ENCODE assay signal across 24 mouse cellular contexts in genomic region chr2:85071921-85072320, GRCm38 (mm10). TPM values are rescaled to one million over a fixed set of nuclear protein-coding genes. Genes with fewer than 3 reads are reported as not detected.
DNase-seq lines count a peak whose midpoint lies in the region; ATAC-seq and TF ChIP-seq lines count a peak whose summit lies in the region.
"Had no signal": no experiment of that assay in that cellular context is flagged by ENCODE, and none has a peak within 500 bp of the region (broad histone marks: within the 10 kb centered on the region; RNA-seq: fewer than 3 reads in every experiment).

No protein-coding gene starts in this region.

- intact Hi-C loops in gastrocnemius, adult 2 months (cut with DNase I) = no loop called here
- intact Hi-C loops in gastrocnemius, postnatal 36 days (cut with DNase I) = no loop called here

- WGBS in intestine, postnatal 0 days = 53% methylated on average over 5 of the region's 5 CpGs
- WGBS in liver, embryonic 13.5 days (ENCODE audit: insufficient replicate concordance) = 74% methylated on average over 5 of the region's 5 CpGs
- 91% methylated on average over 5 of the region's 5 CpGs for WGBS in hindbrain, embryonic 10.5 days
- 95% methylated on average over 5 of the region's 5 CpGs for WGBS in midbrain, embryonic 14.5 days

- no peak overlapping the region for H3K27ac ChIP-seq in gastrocnemius, adult 2 months
- H3K27ac ChIP-seq in intestine, postnatal 0 days (ENCODE audit: low read depth, low read length) = peak overlapping the region; percentile 60
- no peak overlapping the region for H3K27ac ChIP-seq in liver, embryonic 13.5 days
- H3K27ac ChIP-seq in hindbrain, embryonic 10.5 days = no peak overlapping the region
- H3K27ac ChIP-seq in midbrain, embryonic 14.5 days (replicated peaks; ENCODE audit: low read depth, low read length) = no peak overlapping the region
- H3K27ac ChIP-seq: embryonic facial prominence, embryonic 12.5 days; kidney, postnatal 0 days; limb, embryonic 13.5 days; midbrain, embryonic 12.5 days had no signal

- no peak for ATAC-seq in intestine, postnatal 0 days
- ATAC-seq in liver, embryonic 13.5 days (ENCODE audit: low read depth) = peak; percentile 17; the same call in 1 of the 2 replicates
- ATAC-seq in midbrain, embryonic 14.5 days (ENCODE audit: low FRiP score, low TSS enrichment) = no peak
- ATAC-seq: hindbrain, embryonic 16.5 days had no signal

- DNase-seq in gastrocnemius, adult 2 months = peak; percentile 45
- no peak for DNase-seq in gastrocnemius, postnatal 36 days
- peak; percentile 93 for DNase-seq in kidney, adult 9 months
- no peak for DNase-seq in kidney, postnatal 4 days
- no peak for DNase-seq in liver, embryonic 13.5 days
- DNase-seq in hindbrain, embryonic 10.5 days (ENCODE audit: low spot score) = no peak
- no peak for DNase-seq in midbrain, embryonic 14.5 days
- DNase-seq: adrenal gland, postnatal 36 days; cerebellum, adult 11 months; cerebellum, postnatal 14 days; lung, adult 18-20 months; lung, postnatal 14 days; thymus, adult 18-20 months; thymus, postnatal 4 days had no signal

- no peaks in the 10 kb centered on the region for H3K27me3 ChIP-seq in intestine, postnatal 0 days (replicated peaks; ENCODE audit: control insufficient read depth, insufficient read depth, low read length)
- H3K27me3 ChIP-seq in liver, embryonic 13.5 days = no peaks in the 10 kb centered on the region
- H3K27me3 ChIP-seq in hindbrain, embryonic 10.5 days (ENCODE audit: insufficient read depth, poor library complexity, severe bottlenecking) = no peaks in the 10 kb centered on the region
- no peaks in the 10 kb centered on the region for H3K27me3 ChIP-seq in midbrain, embryonic 14.5 days (ENCODE audit: control insufficient read depth, insufficient read depth, low read length)
- H3K27me3 ChIP-seq: embryonic facial prominence, embryonic 12.5 days; limb, embryonic 13.5 days; midbrain, embryonic 12.5 days had no signal

- no peak overlapping the region for H3K4me3 ChIP-seq in gastrocnemius, adult 2 months
- no peak overlapping the region for H3K4me3 ChIP-seq in intestine, postnatal 0 days (ENCODE audit: low read depth, low read length)
- H3K4me3 ChIP-seq in liver, embryonic 13.5 days (replicated peaks) = no peak overlapping the region
- no peak overlapping the region for H3K4me3 ChIP-seq in hindbrain, embryonic 10.5 days
- H3K4me3 ChIP-seq in midbrain, embryonic 14.5 days (replicated peaks; ENCODE audit: low read depth, low read length) = no peak overlapping the region
- H3K4me3 ChIP-seq: embryonic facial prominence, embryonic 12.5 days; limb, embryonic 13.5 days; midbrain, embryonic 12.5 days had no signal

- peaks cover 15% of the 10 kb centered on the region; the same call in 1 of the 2 replicates for H3K4me1 ChIP-seq in intestine, postnatal 0 days (replicated peaks; ENCODE audit: control insufficient read depth, insufficient read depth, low read length)
- H3K4me1 ChIP-seq in liver, embryonic 13.5 days (replicated peaks) = no peaks in the 10 kb centered on the region; the same call in 1 of the 2 replicates
- peaks cover 6% of the 10 kb centered on the region; the same call in 1 of the 2 replicates for H3K4me1 ChIP-seq in hindbrain, embryonic 10.5 days (replicated peaks)
- no peaks in the 10 kb centered on the region for H3K4me1 ChIP-seq in midbrain, embryonic 14.5 days (ENCODE audit: control insufficient read depth, insufficient read depth, low read length)
- H3K4me1 ChIP-seq: embryonic facial prominence, embryonic 12.5 days; midbrain, embryonic 12.5 days had no signal

- peak overlapping the region; percentile 32; the same call in 1 of the 2 replicates for H3K4me2 ChIP-seq in intestine, postnatal 0 days (replicated peaks; ENCODE audit: low read depth)
- no peak overlapping the region for H3K4me2 ChIP-seq in liver, embryonic 13.5 days
- no peak overlapping the region for H3K4me2 ChIP-seq in midbrain, embryonic 14.5 days (ENCODE audit: low read length)
- H3K4me2 ChIP-seq: embryonic facial prominence, embryonic 12.5 days; heart, embryonic 11.5 days; limb, embryonic 13.5 days; midbrain, embryonic 12.5 days had no signal

- peaks cover 40% of the 10 kb centered on the region; the same call in 1 of the 2 replicates for H3K36me3 ChIP-seq in intestine, postnatal 0 days (ENCODE audit: control insufficient read depth, insufficient read depth)
- H3K36me3 ChIP-seq in liver, embryonic 13.5 days = 0 out of 2 replicates have a peak, but pooled peaks cover 9% of the 10 kb centered on the region
- H3K36me3 ChIP-seq in hindbrain, embryonic 10.5 days = peaks cover 60% of the 10 kb centered on the region
- peaks cover 40% of the 10 kb centered on the region for H3K36me3 ChIP-seq in midbrain, embryonic 14.5 days (ENCODE audit: control insufficient read depth, insufficient read depth, low read length)

- TF ChIP-seq CTCF in gastrocnemius, adult 2 months (IDR thresholded peaks at IDR 0.05) = no peak
- no peak for TF ChIP-seq CTCF in intestine, postnatal 0 days (IDR thresholded peaks at IDR 0.05; ENCODE audit: low read depth)

- H3K9ac ChIP-seq in intestine, postnatal 0 days (ENCODE audit: low read depth, low read length) = no peak overlapping the region
- no peak overlapping the region for H3K9ac ChIP-seq in liver, embryonic 13.5 days
- H3K9ac ChIP-seq in midbrain, embryonic 14.5 days (replicated peaks; ENCODE audit: low read length) = no peak overlapping the region
- H3K9ac ChIP-seq: embryonic facial prominence, embryonic 12.5 days; limb, embryonic 13.5 days; midbrain, embryonic 12.5 days had no signal

- H3K9me3 ChIP-seq in intestine, postnatal 0 days (ENCODE audit: control insufficient read depth) = no peaks in the 10 kb centered on the region
- H3K9me3 ChIP-seq in liver, embryonic 13.5 days (replicated peaks) = no peaks in the 10 kb centered on the region
- no peaks in the 10 kb centered on the region for H3K9me3 ChIP-seq in hindbrain, embryonic 10.5 days
- no peaks in the 10 kb centered on the region for H3K9me3 ChIP-seq in midbrain, embryonic 14.5 days (ENCODE audit: control insufficient read depth, low read length)
- H3K9me3 ChIP-seq: embryonic facial prominence, embryonic 12.5 days; limb, embryonic 13.5 days; midbrain, embryonic 12.5 days had no signal

RNA-seq across cellular contexts. Expression of gene Tnks1bp1, which starts 24.1 kb away (rescaled TPM):
- 10 to 100 TPM; 23.3 to 29.7 TPM for total RNA-seq in gastrocnemius, adult 2 months (2021)
- 10 to 100 TPM; 27.2 to 29.6 TPM for total RNA-seq in gastrocnemius, postnatal 36 days (2021)
- polyA plus RNA-seq in intestine, postnatal 0 days (2015; fragmentation: Nextera tagmentation; extraction: Ambion mirVana) = 18.0 and 19.5 TPM in 2 replicates
- 3.4 and 4.9 TPM in 2 replicates for polyA plus RNA-seq in liver, embryonic 13.5 days (2015; fragmentation: Nextera tagmentation; extraction: Ambion mirVana)
- 29.3 and 31.2 TPM in 2 replicates for polyA plus RNA-seq in hindbrain, embryonic 10.5 days (2016; fragmentation: Nextera tagmentation; extraction: Ambion mirVana)
- 7.9 and 10.4 TPM in 2 replicates for polyA plus RNA-seq in midbrain, embryonic 14.5 days (2014; fragmentation: Nextera tagmentation; extraction: Ambion mirVana)

RNA-seq across cellular contexts. Expression of gene P2rx3, which starts 34.7 kb away (rescaled TPM):
- total RNA-seq in gastrocnemius, adult 2 months (2021) = under 1 TPM; 0.36 to 0.59 TPM
- total RNA-seq in gastrocnemius, postnatal 36 days (2021) = under 1 TPM; 0.57 to 0.69 TPM
- 0.18 and 0.26 TPM in 2 replicates for polyA plus RNA-seq in intestine, postnatal 0 days (2015; fragmentation: Nextera tagmentation; extraction: Ambion mirVana)
- polyA plus RNA-seq in liver, embryonic 13.5 days (2015; fragmentation: Nextera tagmentation; extraction: Ambion mirVana) = 0.23 and 0.27 TPM in 2 replicates
- polyA plus RNA-seq in hindbrain, embryonic 10.5 days (2016; fragmentation: Nextera tagmentation; extraction: Ambion mirVana) = 18.0 and 20.5 TPM in 2 replicates
- polyA plus RNA-seq in midbrain, embryonic 14.5 days (2014; fragmentation: Nextera tagmentation; extraction: Ambion mirVana) = 0.91 and 1.5 TPM in 2 replicates
- total RNA-seq: hematopoietic stem cell, adult 5-6 weeks; monocyte, adult 5-6 weeks; neutrophil, adult 5-6 weeks had no signal

RNA-seq across cellular contexts. Expression of gene Ssrp1, which starts 34.9 kb away (rescaled TPM):
- 10 to 100 TPM; 28.5 to 30.8 TPM for total RNA-seq in gastrocnemius, adult 2 months (2021)
- 10 to 100 TPM; 24.4 to 28.3 TPM for total RNA-seq in gastrocnemius, postnatal 36 days (2021)
- 71.9 and 73.0 TPM in 2 replicates for polyA plus RNA-seq in intestine, postnatal 0 days (2015; fragmentation: Nextera tagmentation; extraction: Ambion mirVana)
- 199 and 216 TPM in 2 replicates for polyA plus RNA-seq in liver, embryonic 13.5 days (2015; fragmentation: Nextera tagmentation; extraction: Ambion mirVana)
- 310 and 387 TPM in 2 replicates for polyA plus RNA-seq in hindbrain, embryonic 10.5 days (2016; fragmentation: Nextera tagmentation; extraction: Ambion mirVana)
- polyA plus RNA-seq in midbrain, embryonic 14.5 days (2014; fragmentation: Nextera tagmentation; extraction: Ambion mirVana) = 160 and 204 TPM in 2 replicates

Comparison
In these comparisons a context has a peak if more than half of its experiments do, and no peak if none do; other contexts are left out.
1. DNase-seq: peak in gastrocnemius, adult 2 months (single experiment) and kidney, adult 9 months (single experiment); none in gastrocnemius, postnatal 36 days (0 of 2), kidney, postnatal 4 days (0 of 2), liver, embryonic 13.5 days (single experiment), hindbrain, embryonic 10.5 days (single experiment) and midbrain, embryonic 14.5 days (single experiment).